Mouse (Mus musculus) neural tube, embryonic 11.5 days (tissue): Measurements from ENCODE around the gene Ryr2. TPM values are rescaled to one million over a fixed set of nuclear protein-coding genes. Genes with fewer than 3 reads are reported as not detected.

ENCODE experiments used
- ATAC-seq: fragments of 200-750 bp; cut with Nextera tagmentation; 2 replicates; pipeline ENCODE4 v1.8.0; 2017; ENCODE audit warnings: moderate number of reproducible peaks, mild to moderate bottlenecking, moderate TSS enrichment, moderate library complexity; ENCODE audit not compliant: insufficient read depth, low FRiP score, low TSS enrichment
- DNase-seq: peaks from one replicate; pipeline ENCODE4 v3.0.0-alpha.2; 2015; ENCODE audit warnings: low spot score
- H3K27ac ChIP-seq: fragments of 300-500 bp; sonication (generic); 2 replicates; pipeline ENCODE4 v1.5.1; 2014; ENCODE audit warnings: low read depth, mild to moderate bottlenecking, low read length
- H3K27me3 ChIP-seq: fragments of 300-500 bp; sonication (generic); 2 replicates; pipeline ENCODE4 v1.6.1; 2014; ENCODE audit warnings: mild to moderate bottlenecking, low read length, mixed read lengths; ENCODE audit not compliant: control insufficient read depth, insufficient read depth
- H3K36me3 ChIP-seq: fragments of 300-500 bp; sonication (generic); 2 replicates; pipeline ENCODE4 v1.6.1; 2014; ENCODE audit warnings: mild to moderate bottlenecking, low read length, moderate library complexity, mixed read lengths; ENCODE audit not compliant: control insufficient read depth, insufficient read depth
- H3K4me1 ChIP-seq: fragments of 300-500 bp; sonication (generic); 2 replicates; pipeline ENCODE4 v1.6.1; 2014; ENCODE audit warnings: low read length, mixed read lengths; ENCODE audit not compliant: control insufficient read depth, insufficient read depth
- H3K4me2 ChIP-seq: fragments of 300-500 bp; sonication (generic); 2 replicates; pipeline ENCODE4 v1.6.1; 2014; ENCODE audit warnings: low read depth, mild to moderate bottlenecking, moderate library complexity
- H3K4me3 ChIP-seq: fragments of 300-500 bp; sonication (generic); 2 replicates; pipeline ENCODE4 v1.5.1; 2014; ENCODE audit warnings: low read depth, low read length
- H3K9ac ChIP-seq: fragments of 300-500 bp; sonication (generic); 2 replicates; pipeline ENCODE4 v1.6.1; 2014; ENCODE audit warnings: mild to moderate bottlenecking, low read length
- H3K9me3 ChIP-seq: fragments of 300-500 bp; sonication (generic); 2 replicates; pipeline ENCODE4 v1.6.1; 2016; ENCODE audit warnings: low read length; ENCODE audit not compliant: control insufficient read depth
- WGBS: fragments of 180-500 bp; shearing (Covaris S2); extraction: QIAGEN DNeasy Blood & Tissue Kit; methylation state at CpG from one replicate; pipeline ENCODE4 v1.1.7; 2014; 5-methylcytosine and 5-hydroxymethylcytosine counted together
- polyA plus RNA-seq: library from polyadenylated mRNA; unstranded; fragments of >200 nt; fragmentation: Nextera tagmentation; extraction: Ambion mirVana; gene quantifications from 2 replicates; pipeline ENCODE4 v1.2.1, GENCODE M21; 2014

Ryr2 gene
- polyA plus RNA-seq, 1 experiment from 2014 or later, result 0.34 TPM

GRCm38 (mm10) chr13:12129121-12129520 lies 22.4 kb upstream of the Ryr2 start:
- WGBS, result 91% methylated on average over 1 of the region's 1 CpGs
- no peaks in the 10 kb centered on the region for H3K9me3 ChIP-seq
- H3K27me3 ChIP-seq, result no peaks in the 10 kb centered on the region
- no peak overlapping the region for H3K27ac ChIP-seq
- no peaks in the 10 kb centered on the region for H3K36me3 ChIP-seq
- no peak overlapping the region for H3K9ac ChIP-seq
- H3K4me2 ChIP-seq, result no peak overlapping the region
- no peak overlapping the region for H3K4me3 ChIP-seq
- DNase-seq (no peak), ATAC-seq (no peak)
- no peaks in the 10 kb centered on the region for H3K4me1 ChIP-seq

GRCm38 (mm10) chr13:12126099-12126498 lies 19.4 kb upstream of the Ryr2 start:
- ATAC-seq, result no peak
- no peak overlapping the region for H3K27ac ChIP-seq
- no peak overlapping the region for H3K4me3 ChIP-seq
- H3K9ac ChIP-seq, result no peak overlapping the region
- no peak for DNase-seq
- no peaks in the 10 kb centered on the region for H3K4me1 ChIP-seq
- no peaks in the 10 kb centered on the region for H3K9me3 ChIP-seq
- H3K4me2 ChIP-seq, result no peak overlapping the region
- H3K36me3 ChIP-seq, result no peaks in the 10 kb centered on the region
- no peaks in the 10 kb centered on the region for H3K27me3 ChIP-seq

GRCm38 (mm10) chr13:12124940-12125540 lies 18.3 kb upstream of the Ryr2 start:
- H3K9me3 ChIP-seq, result no peaks in the 10 kb centered on the region
- ATAC-seq (no peak), DNase-seq (no peak)
- no peak overlapping the region for H3K4me3 ChIP-seq
- 82% methylated on average over 7 of the region's 7 CpGs for WGBS
- H3K4me2 ChIP-seq, result no peak overlapping the region
- H3K36me3 ChIP-seq, result no peaks in the 10 kb centered on the region
- no peak overlapping the region for H3K27ac ChIP-seq
- H3K27me3 ChIP-seq, result no peaks in the 10 kb centered on the region
- H3K9ac ChIP-seq, result no peak overlapping the region
- no peaks in the 10 kb centered on the region for H3K4me1 ChIP-seq

DNA sequence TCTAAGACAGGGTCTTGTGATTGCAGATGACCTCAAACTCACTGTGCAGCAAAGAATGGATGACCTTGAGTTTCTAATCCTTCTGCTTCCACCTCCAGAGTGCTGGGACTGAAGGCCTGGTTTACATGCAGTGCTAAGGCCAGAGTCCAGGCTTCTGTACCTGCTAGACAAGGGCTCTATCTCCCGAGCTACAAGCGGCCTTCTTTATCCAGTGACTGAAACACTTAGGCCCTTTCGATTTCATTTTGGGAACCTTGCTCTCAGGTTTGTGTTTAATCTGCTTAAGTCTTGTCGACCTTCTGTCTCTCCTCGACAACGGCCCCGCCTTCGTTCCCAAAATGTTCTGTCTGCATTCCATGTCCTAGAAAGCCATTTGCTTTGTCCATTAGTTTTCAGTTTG lies 8.8 kb upstream of the Ryr2 start:
- Histone ChIP-seq H3K4me3 (no peak overlapping the region), H3K27me3 (no peaks in the 10 kb centered on the region), H3K9ac (no peak overlapping the region), H3K4me1 (no peaks in the 10 kb centered on the region), H3K9me3 (no peaks in the 10 kb centered on the region), H3K36me3 (no peaks in the 10 kb centered on the region), H3K27ac (no peak overlapping the region), H3K4me2 (no peak overlapping the region)
- WGBS, result 90% methylated on average over 8 of the region's 8 CpGs
- ATAC-seq (no peak), DNase-seq (no peak)

DNA sequence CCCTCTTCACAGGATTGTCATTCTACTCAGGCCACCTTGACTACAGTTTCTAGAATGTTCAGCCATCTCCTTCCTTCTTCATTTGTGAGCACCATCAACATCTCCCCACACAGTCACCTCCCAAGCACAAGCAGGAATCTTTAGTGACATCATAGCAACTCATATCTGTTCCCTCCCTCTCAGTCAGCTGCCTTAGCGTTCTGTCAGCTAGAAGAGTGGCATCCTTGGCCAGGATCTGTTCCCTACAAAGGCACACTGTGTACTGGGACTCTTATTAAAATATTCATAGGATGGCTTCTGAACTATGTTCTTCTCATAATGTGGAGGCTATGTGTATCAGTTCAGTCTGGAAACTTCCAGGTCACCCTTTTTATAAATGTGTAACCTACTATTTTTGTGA lies 8.1 kb upstream of the Ryr2 start:
- ATAC-seq (no peak), DNase-seq (no peak)
- H3K27me3 ChIP-seq, result no peaks in the 10 kb centered on the region
- H3K4me2 ChIP-seq, result no peak overlapping the region
- no peaks in the 10 kb centered on the region for H3K9me3 ChIP-seq
- no peaks in the 10 kb centered on the region for H3K4me1 ChIP-seq
- H3K4me3 ChIP-seq, result no peak overlapping the region
- H3K9ac ChIP-seq, result no peak overlapping the region
- H3K36me3 ChIP-seq, result no peaks in the 10 kb centered on the region
- 84% methylated on average over 1 of the region's 1 CpGs for WGBS
- H3K27ac ChIP-seq, result no peak overlapping the region

GRCm38 (mm10) chr13:12108955-12109354 lies 2.2 kb upstream of the Ryr2 start:
- H3K36me3 ChIP-seq, result no peaks in the 10 kb centered on the region
- no peak overlapping the region for H3K4me3 ChIP-seq
- H3K4me2 ChIP-seq, result no peak overlapping the region
- no peaks in the 10 kb centered on the region for H3K9me3 ChIP-seq
- H3K27me3 ChIP-seq, result peaks cover 25% of the 10 kb centered on the region
- 96% methylated on average over 1 of the region's 1 CpGs for WGBS
- 0 out of 2 replicates have a peak, but pooled peaks cover 3% of the 10 kb centered on the region for H3K4me1 ChIP-seq
- ATAC-seq (no peak), DNase-seq (no peak)
- H3K9ac ChIP-seq, result no peak overlapping the region
- H3K27ac ChIP-seq, result no peak overlapping the region

GRCm38 (mm10) chr13:12105830-12106628 lies 716 bp downstream of the Ryr2 start:
- ATAC-seq (peak; percentile 63), DNase-seq (peak; percentile 59)
- no peak overlapping the region for H3K27ac ChIP-seq
- H3K27me3 ChIP-seq, result peaks cover 25% of the 10 kb centered on the region
- under 1% methylated on average over 66 of the region's 67 CpGs for WGBS
- peak overlapping the region; percentile 67 for H3K9ac ChIP-seq
- no peaks in the 10 kb centered on the region for H3K9me3 ChIP-seq
- H3K4me3 ChIP-seq, result peak overlapping the region; percentile 64
- peak overlapping the region; percentile 98 for H3K4me2 ChIP-seq
- no peaks in the 10 kb centered on the region for H3K36me3 ChIP-seq
- H3K4me1 ChIP-seq, result 0 out of 2 replicates have a peak, but pooled peaks cover 3% of the 10 kb centered on the region

DNA sequence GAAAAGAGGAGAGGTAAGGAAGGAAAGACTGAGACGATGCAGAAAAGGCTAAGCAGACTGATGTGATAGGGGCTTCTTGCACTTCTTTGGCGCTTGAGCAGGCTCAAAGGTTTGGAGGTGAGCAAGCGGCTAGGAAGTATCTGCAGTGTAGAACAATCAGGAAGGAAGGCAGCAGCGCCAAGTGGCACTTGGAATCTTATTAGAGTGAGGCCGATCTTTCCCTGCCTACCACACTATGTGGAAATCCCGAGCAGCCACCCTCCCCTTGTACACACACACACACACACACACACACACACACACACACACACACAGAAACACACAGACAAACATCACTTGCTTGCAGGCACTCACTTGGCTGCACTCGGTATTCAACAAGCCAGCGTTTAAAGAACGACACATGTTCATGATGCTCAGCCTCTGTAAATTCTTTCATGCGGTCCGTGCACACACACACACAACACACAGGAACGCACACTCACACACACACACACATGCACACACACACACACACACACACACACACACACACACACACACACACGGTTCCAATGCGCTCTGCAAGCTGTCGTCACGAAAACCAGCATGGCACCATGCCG lies 1.4 kb downstream of the Ryr2 start:
- 8% methylated on average over 17 of the region's 17 CpGs for WGBS
- Histone ChIP-seq H3K9ac (no peak overlapping the region; the same call in 1 of the 2 replicates), H3K9me3 (no peaks in the 10 kb centered on the region), H3K27me3 (peaks cover 25% of the 10 kb centered on the region), H3K4me1 (0 out of 2 replicates have a peak, but pooled peaks cover 3% of the 10 kb centered on the region), H3K36me3 (no peaks in the 10 kb centered on the region), H3K4me2 (peak overlapping the region; percentile 98), H3K4me3 (peak overlapping the region; percentile 64), H3K27ac (no peak overlapping the region)
- ATAC-seq (no peak), DNase-seq (no peak)
